29 mouse cellular contexts compared by ENCODE assay signal in genomic region chr16:14029072-14029471, GRCm38 (mm10). TPM values are rescaled to one million over a fixed set of nuclear protein-coding genes. Genes with fewer than 3 reads are reported as not detected.
DNase-seq lines count a peak whose midpoint lies in the region; ATAC-seq lines count a peak whose summit lies in the region.
"Had no signal": no experiment of that assay in that cellular context is flagged by ENCODE, and none has a peak within 500 bp of the region (broad histone marks: within the 10 kb centered on the region; RNA-seq: fewer than 3 reads in every experiment).

No protein-coding gene starts in this region.

- no peaks in the 10 kb centered on the region for H3K27me3 ChIP-seq in heart, embryonic 10.5 days (ENCODE audit: insufficient read depth, poor library complexity, severe bottlenecking)
- no peaks in the 10 kb centered on the region for H3K27me3 ChIP-seq in hindbrain, embryonic 14.5 days (ENCODE audit: control insufficient read depth, insufficient read depth, low read length)
- H3K27me3 ChIP-seq: embryonic facial prominence, embryonic 13.5 days; forebrain, embryonic 12.5 days; forebrain, embryonic 15.5 days; heart, embryonic 13.5 days; hindbrain, embryonic 13.5 days had no signal

- H3K36me3 ChIP-seq in heart, embryonic 10.5 days: no peaks in the 10 kb centered on the region
- H3K36me3 ChIP-seq in hindbrain, embryonic 14.5 days (replicated peaks; ENCODE audit: control insufficient read depth, insufficient read depth): no peaks in the 10 kb centered on the region
- H3K36me3 ChIP-seq: embryonic facial prominence, embryonic 10.5 days; embryonic facial prominence, embryonic 13.5 days; forebrain, embryonic 12.5 days; forebrain, embryonic 15.5 days; heart, embryonic 13.5 days; hindbrain, embryonic 10.5 days had no signal

- intact Hi-C loops in heart, postnatal 14 days (cut with DNase I): no loop called here

- no peaks in the 10 kb centered on the region for H3K9me3 ChIP-seq in heart, embryonic 10.5 days
- no peaks in the 10 kb centered on the region for H3K9me3 ChIP-seq in hindbrain, embryonic 14.5 days (ENCODE audit: control insufficient read depth, low read length)
- H3K9me3 ChIP-seq: embryonic facial prominence, embryonic 10.5 days; embryonic facial prominence, embryonic 13.5 days; forebrain, embryonic 12.5 days; forebrain, embryonic 15.5 days; heart, embryonic 13.5 days; hindbrain, embryonic 10.5 days; hindbrain, embryonic 13.5 days had no signal

- H3K27ac ChIP-seq in heart, embryonic 10.5 days: no peak overlapping the region
- H3K27ac ChIP-seq in hindbrain, embryonic 14.5 days: no peak overlapping the region
- H3K27ac ChIP-seq: embryonic facial prominence, embryonic 10.5 days; embryonic facial prominence, embryonic 13.5 days; forebrain, embryonic 12.5 days; forebrain, embryonic 15.5 days; gastrocnemius, adult 2 months; heart, embryonic 13.5 days; hindbrain, embryonic 10.5 days; hindbrain, embryonic 13.5 days; hindbrain, postnatal 0 days had no signal

- ATAC-seq in hindbrain, embryonic 14.5 days (ENCODE audit: low FRiP score): no peak
- ATAC-seq: forebrain, embryonic 15.5 days; hindbrain, postnatal 0 days; inflammation-experienced regulatory T-cells, adult 6 months; intestine, embryonic 16.5 days had no signal

- H3K4me2 ChIP-seq in hindbrain, embryonic 14.5 days (replicated peaks): no peak overlapping the region
- H3K4me2 ChIP-seq: embryonic facial prominence, embryonic 13.5 days; forebrain, embryonic 12.5 days; forebrain, embryonic 15.5 days; heart, embryonic 13.5 days; hindbrain, embryonic 13.5 days had no signal

- H3K9ac ChIP-seq in hindbrain, embryonic 14.5 days: no peak overlapping the region
- H3K9ac ChIP-seq: embryonic facial prominence, embryonic 13.5 days; forebrain, embryonic 12.5 days; forebrain, embryonic 15.5 days; heart, embryonic 13.5 days; hindbrain, embryonic 13.5 days had no signal

- peak; percentile 53 for DNase-seq in heart, embryonic 10.5 days (ENCODE audit: low spot score)
- DNase-seq in heart, postnatal 14 days: no peak
- peak; percentile 43 for DNase-seq in right cerebral cortex, adult 18-20 months
- no peak for DNase-seq in right cerebral cortex, postnatal 25 days
- DNase-seq in brain, adult 2 months (ENCODE audit: low read depth, low spot score): peak; percentile 60
- no peak for DNase-seq in hindbrain, embryonic 14.5 days (ENCODE audit: low spot score)
- DNase-seq: cerebellum, adult 11-12 months; cerebellum, adult 8-10 months; cerebellum, postnatal 10 days; cerebellum, postnatal 36 days; embryo, embryonic 11 days; gastrocnemius, adult 2 months; gastrocnemius, postnatal 14 days; heart, adult 18-20 months; heart, postnatal 36 days had no signal

- no peak overlapping the region for H3K4me3 ChIP-seq in heart, embryonic 10.5 days
- no peak overlapping the region for H3K4me3 ChIP-seq in hindbrain, embryonic 14.5 days (replicated peaks; ENCODE audit: low read length)
- H3K4me3 ChIP-seq: embryonic facial prominence, embryonic 10.5 days; embryonic facial prominence, embryonic 13.5 days; erythroblast, embryonic 14.5 days; forebrain, embryonic 12.5 days; forebrain, embryonic 15.5 days; gastrocnemius, adult 2 months; heart, embryonic 13.5 days; hindbrain, embryonic 10.5 days; hindbrain, embryonic 13.5 days had no signal

- WGBS in heart, embryonic 10.5 days: 63% methylated on average over 2 of the region's 2 CpGs
- WGBS in hindbrain, embryonic 14.5 days: 67% methylated on average over 2 of the region's 2 CpGs

- H3K4me1 ChIP-seq in heart, embryonic 10.5 days: no peaks in the 10 kb centered on the region
- no peaks in the 10 kb centered on the region for H3K4me1 ChIP-seq in hindbrain, embryonic 14.5 days (replicated peaks; ENCODE audit: control insufficient read depth, insufficient read depth, low read length)
- H3K4me1 ChIP-seq: embryonic facial prominence, embryonic 13.5 days; heart, embryonic 13.5 days; hindbrain, embryonic 10.5 days had no signal

RNA-seq across cellular contexts. Expression of gene Ifitm7, which starts 42.4 kb away (rescaled TPM):
- polyA plus RNA-seq in heart, embryonic 10.5 days (2016; fragmentation: Nextera tagmentation; extraction: Ambion mirVana): 0.15 and 0.21 TPM in 2 replicates
- not detected for total RNA-seq in heart, postnatal 14 days (2021)
- polyA plus RNA-seq in hindbrain, embryonic 14.5 days (2014; fragmentation: Nextera tagmentation; extraction: Ambion mirVana): 0.53 and 0.92 TPM in 2 replicates
- total RNA-seq: adrenal gland, adult 18-20 months; adrenal gland, postnatal 36 days; gastrocnemius, adult 2 months; gastrocnemius, postnatal 14 days; gastrocnemius, postnatal 4 days; heart, adult 18-20 months; heart, postnatal 36 days had no signal
- polyA plus RNA-seq: erythroblast, embryonic 14.5 days; heart, embryonic 13.5 days; intestine, embryonic 16.5 days had no signal

RNA-seq across cellular contexts. Expression of gene 2900011O08Rik, which starts 42.7 kb away (rescaled TPM):
- 0.89 and 2.3 TPM in 2 replicates for polyA plus RNA-seq in heart, embryonic 10.5 days (2016; fragmentation: Nextera tagmentation; extraction: Ambion mirVana)
- not detected for total RNA-seq in heart, postnatal 14 days (2021)
- polyA plus RNA-seq in hindbrain, embryonic 14.5 days (2014; fragmentation: Nextera tagmentation; extraction: Ambion mirVana): 177 and 196 TPM in 2 replicates
- total RNA-seq: gastrocnemius, adult 2 months; heart, adult 18-20 months; heart, postnatal 36 days had no signal
- polyA plus RNA-seq: erythroblast, embryonic 14.5 days had no signal

Comparison
In these comparisons a context has a peak if more than half of its experiments do, and no peak if none do; other contexts are left out.
1. DNase-seq: peak in heart, embryonic 10.5 days (single experiment), right cerebral cortex, adult 18-20 months (single experiment) and brain, adult 2 months (single experiment); none in heart, postnatal 14 days (0 of 2), right cerebral cortex, postnatal 25 days (single experiment) and hindbrain, embryonic 14.5 days (single experiment).
2. RNA of gene 2900011O08Rik, which starts 42.7 kb away (polyA plus RNA-seq): 177 to 196 TPM in hindbrain, embryonic 14.5 days; 0.89 to 2.3 TPM in heart, embryonic 10.5 days; every median in the first group is over 10 times any median in the second.